Mouse (Mus musculus) limb, embryonic 14.5 days (tissue): ENCODE results near the gene Cebpg. TPM values are rescaled to one million over a fixed set of nuclear protein-coding genes. Genes with fewer than 3 reads are reported as not detected.

Experiments used
- ATAC-seq: fragments of 200-750 bp; cut with Nextera tagmentation; 2 replicates; pipeline ENCODE4 v1.8.0; 2017; ENCODE audit warnings: low read depth, moderate number of reproducible peaks, moderate TSS enrichment; ENCODE audit not compliant: low FRiP score
- DNase-seq: peaks from one replicate; pipeline ENCODE4 v3.0.0-alpha.2; 2015; ENCODE audit warnings: low spot score
- H3K27ac ChIP-seq: fragments of 300-500 bp; sonication (generic); replicated peaks from 2 replicates; pipeline ENCODE4 v1.5.1; 2014; ENCODE audit warnings: low read depth, mild to moderate bottlenecking, low read length, moderate library complexity, mixed read lengths
- H3K27me3 ChIP-seq: fragments of 300-500 bp; sonication (generic); 2 replicates; pipeline ENCODE4 v1.6.1; 2014; ENCODE audit warnings: low read length, mixed read lengths; ENCODE audit not compliant: control insufficient read depth, insufficient read depth
- H3K36me3 ChIP-seq: fragments of 300-500 bp; sonication (generic); 2 replicates; pipeline ENCODE4 v1.6.1; 2014; ENCODE audit warnings: mild to moderate bottlenecking, low read length, moderate library complexity, mixed read lengths; ENCODE audit not compliant: control insufficient read depth, insufficient read depth
- H3K4me1 ChIP-seq: fragments of 300-500 bp; sonication (generic); 2 replicates; pipeline ENCODE4 v1.6.1; 2014; ENCODE audit warnings: antibody characterized with exemption, low read length, mixed read lengths; ENCODE audit not compliant: control insufficient read depth, insufficient read depth
- H3K4me2 ChIP-seq: fragments of 300-500 bp; sonication (generic); replicated peaks from 2 replicates; pipeline ENCODE4 v1.6.1; 2014; ENCODE audit warnings: low read depth, mild to moderate bottlenecking, low read length, moderate library complexity; ENCODE audit not compliant: severe bottlenecking
- H3K4me3 ChIP-seq: fragments of 300-500 bp; sonication (generic); replicated peaks from 2 replicates; pipeline ENCODE4 v1.5.1; 2014; ENCODE audit warnings: low read length
- H3K9ac ChIP-seq: fragments of 300-500 bp; sonication (generic); 2 replicates; pipeline ENCODE4 v1.6.1; 2014; ENCODE audit warnings: mild to moderate bottlenecking, low read depth, low read length, moderate library complexity; ENCODE audit not compliant: severe bottlenecking
- H3K9me3 ChIP-seq: fragments of 300-500 bp; sonication (generic); 2 replicates; pipeline ENCODE4 v1.6.1; 2016; ENCODE audit warnings: low read length; ENCODE audit not compliant: control insufficient read depth
- POLR2A ChIP-seq: fragments of 200-500 bp; IDR thresholded peaks from 2 replicates; pipeline ENCODE4 v1.8.0; 2012; ENCODE audit warnings: inconsistent platforms, mild to moderate bottlenecking, moderate library complexity, borderline replicate concordance; ENCODE audit not compliant: insufficient read depth, insufficient read length; ENCODE audit errors: extremely low read depth
- WGBS: fragments of 180-500 bp; shearing (Covaris S2); extraction: QIAGEN DNeasy Blood & Tissue Kit; methylation state at CpG from one replicate; pipeline ENCODE4 v1.1.7; 2014; 5-methylcytosine and 5-hydroxymethylcytosine counted together
- polyA plus RNA-seq, 2 experiments: library from polyadenylated mRNA; depleted of rRNA in 1 of 2; stranded (reverse) in 1 of 2; unstranded in 1 of 2; fragments of >200 nt; fragmentation: Nextera tagmentation in 1 of 2; extraction: Ambion mirVana in 1 of 2; gene quantifications; 2 replicates each; pipeline versions ENCODE4 v1.2.1 to v1.2.3; 2012 to 2014

Cebpg gene
- polyA plus RNA-seq, 2 experiments, result 27.6 to 39.3 TPM

GRCm38 (mm10) chr7:35028559-35028958, 27.8 kb downstream of the Cebpg start:
- ATAC-seq, result no peak
- TF ChIP-seq POLR2A, result no peak
- DNase-seq, result no peak
- H3K9me3 ChIP-seq, result no peaks in the 10 kb centered on the region
- H3K4me3 ChIP-seq, result no peak overlapping the region
- no peak overlapping the region for H3K4me2 ChIP-seq
- no peaks in the 10 kb centered on the region for H3K27me3 ChIP-seq
- WGBS, result 90% methylated on average over 16 of the region's 16 CpGs
- H3K9ac ChIP-seq, result no peak overlapping the region
- H3K36me3 ChIP-seq, result peaks cover 22% of the 10 kb centered on the region
- H3K27ac ChIP-seq, result no peak overlapping the region
- H3K4me1 ChIP-seq, result no peaks in the 10 kb centered on the region

GRCm38 (mm10) chr7:35027801-35028420, 28.5 kb downstream of the Cebpg start:
- no peak for TF ChIP-seq POLR2A
- no peak overlapping the region for H3K4me2 ChIP-seq
- no peak overlapping the region for H3K9ac ChIP-seq
- no peaks in the 10 kb centered on the region for H3K27me3 ChIP-seq
- 77% methylated on average over 9 of the region's 9 CpGs for WGBS
- no peak for ATAC-seq
- DNase-seq, result no peak
- H3K27ac ChIP-seq, result no peak overlapping the region
- H3K4me1 ChIP-seq, result no peaks in the 10 kb centered on the region
- H3K9me3 ChIP-seq, result no peaks in the 10 kb centered on the region
- peaks cover 21% of the 10 kb centered on the region for H3K36me3 ChIP-seq
- no peak overlapping the region for H3K4me3 ChIP-seq

DNA sequence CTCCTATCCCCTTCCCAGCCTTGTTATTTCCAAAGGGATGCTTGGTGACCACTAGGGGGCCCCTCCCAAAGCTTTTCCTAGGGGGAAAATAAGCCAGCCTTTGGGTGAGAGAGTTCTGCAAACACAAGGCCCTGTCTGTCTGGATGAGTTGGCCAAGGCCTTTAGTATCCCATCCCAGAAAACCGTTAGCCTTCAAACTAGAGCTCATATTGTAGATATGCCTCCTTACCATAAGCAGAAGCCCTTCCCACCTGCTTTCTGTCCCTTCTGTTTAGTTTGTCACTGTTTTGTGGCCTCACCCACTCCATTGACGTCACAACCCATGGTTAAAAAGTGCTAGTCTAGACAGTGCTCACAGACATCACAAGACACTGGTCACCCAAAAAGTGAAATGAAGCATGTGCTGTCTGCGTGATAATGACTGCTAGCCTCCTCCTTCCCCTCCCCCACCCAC, 29.5 kb downstream of the Cebpg start:
- WGBS, result 77% methylated on average over 3 of the region's 3 CpGs
- Histone ChIP-seq H3K4me3 (no peak overlapping the region), H3K27me3 (no peaks in the 10 kb centered on the region), H3K27ac (no peak overlapping the region), H3K9me3 (no peaks in the 10 kb centered on the region), H3K4me2 (no peak overlapping the region), H3K36me3 (peaks cover 14% of the 10 kb centered on the region), H3K9ac (no peak overlapping the region), H3K4me1 (no peaks in the 10 kb centered on the region)
- TF ChIP-seq POLR2A, result no peak
- peak; percentile 26 for DNase-seq
- ATAC-seq, result no peak

GRCm38 (mm10) chr7:35026276-35026630, 30.1 kb downstream of the Cebpg start:
- 82% methylated on average over 4 of the region's 4 CpGs for WGBS
- no peak overlapping the region for H3K4me3 ChIP-seq
- H3K9me3 ChIP-seq, result no peaks in the 10 kb centered on the region
- no peak overlapping the region for H3K4me2 ChIP-seq
- no peak for DNase-seq
- H3K9ac ChIP-seq, result no peak overlapping the region
- H3K27ac ChIP-seq, result no peak overlapping the region
- TF ChIP-seq POLR2A, result no peak
- peaks cover 8% of the 10 kb centered on the region; the same call in 1 of the 2 replicates for H3K36me3 ChIP-seq
- peak; percentile 14; the same call in 1 of the 2 replicates for ATAC-seq
- no peaks in the 10 kb centered on the region for H3K27me3 ChIP-seq
- no peaks in the 10 kb centered on the region for H3K4me1 ChIP-seq

DNA sequence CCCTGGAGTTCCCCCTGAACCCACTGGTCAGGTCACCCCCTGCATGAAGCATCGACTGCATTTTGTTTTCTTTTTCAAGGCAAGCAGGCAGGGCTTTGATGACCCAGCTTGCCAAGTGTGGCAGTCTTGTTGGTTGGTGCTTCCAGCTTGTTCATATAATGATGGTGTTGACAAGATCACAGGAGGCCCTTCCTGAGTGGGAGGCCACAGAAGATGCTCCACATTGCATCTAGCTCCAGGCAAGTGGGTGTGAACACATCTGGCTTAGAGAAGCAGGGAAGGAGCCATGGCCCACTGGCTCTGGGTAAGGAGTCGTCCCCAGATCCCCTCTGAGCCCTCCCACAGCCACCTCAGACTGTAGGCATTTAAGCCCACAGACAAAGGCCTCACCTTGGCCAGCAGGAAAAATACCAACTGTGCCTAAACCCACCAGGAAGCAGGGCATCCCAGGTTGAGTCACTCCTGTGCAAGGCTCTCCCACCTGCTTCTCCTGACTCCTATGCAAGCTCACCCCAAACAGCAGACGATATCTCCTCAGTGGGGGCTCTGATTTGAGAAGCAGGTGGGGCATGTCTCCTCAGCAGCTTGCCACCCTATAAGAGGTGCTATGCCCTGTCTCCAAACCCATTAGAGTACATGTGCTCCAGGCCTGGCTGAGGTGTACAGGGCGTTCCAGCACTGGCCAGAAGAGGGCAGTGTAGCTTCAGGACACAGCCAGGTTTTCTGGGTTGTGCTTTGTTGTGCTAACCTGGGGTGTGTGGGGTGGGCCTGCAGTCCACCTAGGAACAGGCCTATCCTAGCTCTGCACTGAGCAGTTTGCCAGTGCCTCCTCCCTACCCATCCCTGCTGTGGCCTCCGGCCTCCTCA, 30.7 kb downstream of the Cebpg start:
- peak; percentile 73 for DNase-seq
- no peaks in the 10 kb centered on the region for H3K27me3 ChIP-seq
- H3K4me3 ChIP-seq, result no peak overlapping the region
- no peak overlapping the region for H3K9ac ChIP-seq
- ATAC-seq, result peak; percentile 75
- no peak overlapping the region for H3K27ac ChIP-seq
- no peaks in the 10 kb centered on the region for H3K9me3 ChIP-seq
- WGBS, result 48% methylated on average over 5 of the region's 5 CpGs
- no peaks in the 10 kb centered on the region for H3K4me1 ChIP-seq
- peaks cover 7% of the 10 kb centered on the region; the same call in 1 of the 2 replicates for H3K36me3 ChIP-seq
- no peak for TF ChIP-seq POLR2A
- no peak overlapping the region for H3K4me2 ChIP-seq
